Mouse (Mus musculus) monocyte, adult 5-6 weeks (primary cell): ENCODE data around the gene Aph1a. TPM values are rescaled to one million over a fixed set of nuclear protein-coding genes. Genes with fewer than 3 reads are reported as not detected.
"Not testable (repeated sequence)": the region's sequence is repeated elsewhere in the genome, so short reads cannot be mapped to it uniquely, and the experiment has no call there.

Experiments
- ATAC-seq: fragments of 153-309, 156-312 bp; replicated peaks from 2 replicates; pipeline ENCODE4 v1.8.0; 2017; ENCODE audit warnings: mild to moderate bottlenecking; ENCODE audit not compliant: low TSS enrichment, insufficient number of reproducible peaks, severe bottlenecking, poor library complexity, low FRiP score
- total RNA-seq: library from RNA; stranded (forward); fragments of 200-1000, 200-491, 200-594 nt; gene quantifications from 3 replicates; pipeline ENCODE4 v1.2.3, GENCODE M21; 2017

Aph1a gene
- total RNA-seq, 1 experiment from 2014 or later = 32.8 TPM

GRCm38 (mm10) chr3:95905146-95905939 lies 11.6 kb downstream of the Aph1a start:
- no peak for ATAC-seq

- no peak for ATAC-seq
These were observed 12.2 kb downstream of the Aph1a start for GRCm38 (mm10) chr3:95905940-95906492.

DNA sequence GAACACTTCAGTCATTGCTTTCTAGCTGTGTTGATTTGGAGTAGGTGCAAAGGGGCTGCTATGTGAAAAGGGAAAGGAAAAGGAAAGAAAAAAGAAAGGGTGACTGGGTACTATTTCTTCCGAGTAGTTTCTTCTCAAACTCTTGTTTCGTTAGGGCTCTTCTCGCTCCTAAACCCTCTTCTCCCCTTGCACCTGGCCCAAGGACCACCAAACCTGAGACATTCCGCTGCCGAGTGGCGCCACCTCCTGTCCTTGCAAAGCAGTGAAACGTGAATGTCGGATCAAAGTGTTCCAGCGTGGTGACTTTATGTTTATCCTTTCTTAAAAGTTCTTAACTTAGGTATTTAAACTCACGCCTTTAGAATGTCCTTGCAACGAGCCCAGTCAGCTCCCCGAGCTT lies 13.1 kb downstream of the Aph1a start:
- ATAC-seq = no peak; the same call in 1 of the 2 replicates

GRCm38 (mm10) chr3:95907613-95908012 lies 13.8 kb downstream of the Aph1a start:
- no peak for ATAC-seq

GRCm38 (mm10) chr3:95914706-95915105 lies 20.9 kb downstream of the Aph1a start:
- ATAC-seq = no peak

- no peak for ATAC-seq
These were observed 23.0 kb downstream of the Aph1a start for GRCm38 (mm10) chr3:95916760-95917159.

GRCm38 (mm10) chr3:95920532-95920931 lies 26.8 kb downstream of the Aph1a start:
- ATAC-seq = not testable (repeated sequence)

DNA sequence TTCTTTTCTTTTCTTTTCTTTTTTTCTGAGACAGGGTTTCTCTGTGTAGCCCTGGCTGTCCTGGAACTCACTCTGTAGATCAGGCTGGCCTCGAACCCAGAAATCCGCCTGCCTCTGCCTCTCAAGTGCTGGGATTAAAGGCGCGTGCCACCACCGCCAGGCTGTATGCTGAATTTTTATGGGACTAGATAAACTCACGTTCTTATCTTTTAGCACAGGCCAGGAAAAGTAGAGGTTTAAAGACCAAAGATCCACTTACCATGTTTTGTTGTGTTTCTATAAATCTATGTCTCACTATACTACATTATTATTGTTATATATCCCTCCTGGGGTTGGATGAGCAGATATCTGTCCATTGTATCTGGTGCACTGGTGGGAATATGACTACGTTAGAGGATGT lies 29.7 kb downstream of the Aph1a start:
- ATAC-seq = not testable (repeated sequence)

GRCm38 (mm10) chr3:95924185-95924584 lies 30.4 kb downstream of the Aph1a start:
- no peak for ATAC-seq

GRCm38 (mm10) chr3:95925087-95925486 lies 31.3 kb downstream of the Aph1a start:
- ATAC-seq = no peak

GRCm38 (mm10) chr3:95928261-95928657 lies 34.5 kb downstream of the Aph1a start:
- ATAC-seq = no peak

GRCm38 (mm10) chr3:95928658-95929503 lies 35.1 kb downstream of the Aph1a start, which contains the start of gene Anp32e:
Gene Anp32e (plus strand): TSS chr3:95929246.
- peak; percentile 99 for ATAC-seq

- no peak for ATAC-seq
These were observed 36.1 kb downstream of the Aph1a start for GRCm38 (mm10) chr3:95929581-95930470.

- ATAC-seq = no peak
These were observed 36.7 kb downstream of the Aph1a start for GRCm38 (mm10) chr3:95930471-95930789.

GRCm38 (mm10) chr3:95931471-95931870 lies 37.7 kb downstream of the Aph1a start:
- ATAC-seq = no peak

DNA sequence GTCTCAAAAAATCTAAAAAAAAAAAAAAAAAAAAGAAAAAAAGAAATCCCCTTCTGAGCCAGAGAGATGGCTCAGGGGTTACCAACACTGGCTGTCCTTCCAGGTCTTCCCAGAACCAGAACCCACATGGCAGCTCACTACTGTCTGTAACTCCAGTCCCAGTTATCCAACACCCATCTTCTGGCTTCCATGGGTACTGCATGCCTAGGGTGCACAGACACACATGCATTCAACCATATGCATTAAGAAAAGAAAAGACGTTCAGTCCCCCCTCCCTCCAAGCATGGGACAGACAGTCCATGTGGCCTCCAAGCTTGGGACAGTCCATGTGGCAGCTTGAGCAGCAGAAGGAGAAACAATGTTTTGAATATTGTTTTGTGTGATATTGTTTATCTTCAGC lies 38.4 kb downstream of the Aph1a start:
- ATAC-seq = no peak

DNA sequence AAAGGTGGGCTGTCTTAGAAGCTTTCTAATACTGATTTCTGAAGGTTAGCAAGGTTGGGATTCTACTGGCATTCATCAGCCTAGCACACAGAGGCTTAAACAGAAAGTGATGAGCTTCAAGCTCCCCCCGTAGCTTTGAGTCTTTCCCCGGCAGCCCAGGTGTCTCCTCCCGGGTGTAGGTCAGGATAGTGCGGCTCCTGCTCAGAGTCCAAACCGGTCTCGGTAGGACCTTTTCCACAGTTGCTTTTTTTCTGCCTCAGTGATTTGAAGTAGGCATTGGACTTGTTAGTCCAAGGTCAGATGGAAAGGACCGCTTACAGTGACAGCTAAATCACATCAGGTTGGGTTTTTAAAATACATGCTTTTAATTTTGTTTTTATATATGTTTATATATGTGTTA lies 38.8 kb downstream of the Aph1a start:
- no peak for ATAC-seq

DNA sequence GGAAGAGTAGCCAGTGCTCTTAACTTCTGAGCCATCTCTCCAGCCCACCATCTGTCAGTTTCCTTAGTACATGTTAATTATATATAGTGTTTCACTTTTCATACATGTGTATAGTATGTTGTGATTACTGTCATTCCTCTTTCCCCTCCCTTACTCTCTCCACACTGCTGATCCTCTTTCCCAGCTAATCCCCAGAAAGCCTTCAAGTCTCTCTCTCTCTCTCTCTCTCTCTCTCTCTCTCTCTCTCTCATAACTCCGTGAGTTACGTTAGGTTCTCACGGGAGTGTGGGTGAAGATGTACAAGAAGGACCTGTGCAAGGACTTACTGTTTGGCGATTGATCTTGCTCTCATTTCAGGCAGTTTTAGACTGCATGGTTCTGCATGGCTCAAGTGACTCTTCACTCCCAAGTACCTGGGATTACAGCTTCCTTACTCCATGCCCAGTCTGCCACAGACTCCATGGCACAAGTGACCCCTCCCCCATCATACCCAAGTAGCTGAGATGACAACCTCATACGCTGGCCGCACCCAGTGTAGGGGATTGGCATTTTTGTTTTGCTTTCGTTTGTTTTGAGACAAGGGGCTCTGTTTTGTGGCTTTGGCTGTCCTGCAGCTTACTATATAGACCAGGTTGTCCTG lies 39.5 kb downstream of the Aph1a start:
- no peak for ATAC-seq
